Mouse (Mus musculus): ENCODE measurements around the gene Olfr221.
A peak's percentile ranks its signal among the peaks of the same experiment; 100 is the strongest.
"Not testable (repeated sequence)": the region's sequence is repeated elsewhere in the genome, so short reads cannot be mapped to it uniquely, and the experiment has no call there.

Olfr221 gene

GRCm38 (mm10) chr14:52042359-52042758 is at the start of gene Olfr221:
Olfr221 (minus strand) TSS chr14:52042459.
- DNase-seq: not testable (repeated sequence)

DNA sequence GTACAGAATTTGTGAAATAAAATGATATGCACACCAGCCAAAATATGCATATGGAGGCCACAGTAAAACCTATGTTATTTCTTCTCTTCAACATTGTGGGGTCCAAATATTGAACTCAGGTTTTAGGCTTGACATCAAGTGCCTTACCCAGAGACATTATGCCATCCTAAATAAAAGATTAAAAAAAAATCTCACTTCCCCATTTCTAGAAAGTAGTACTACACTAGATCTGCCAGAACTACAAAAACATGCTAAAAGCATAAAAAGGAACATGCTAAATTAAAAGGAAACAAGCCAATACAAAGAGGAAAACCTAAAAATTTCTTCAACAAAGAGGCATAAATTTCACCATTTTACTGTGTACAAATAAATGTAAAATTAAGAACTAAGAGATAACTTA is 40.8 kb upstream of the Olfr221 start:
- no peak for DNase-seq

- DNase-seq: no peak
Observed at GRCm38 (mm10) chr14:52071599-52072137, 29.4 kb upstream of the Olfr221 start.

DNA sequence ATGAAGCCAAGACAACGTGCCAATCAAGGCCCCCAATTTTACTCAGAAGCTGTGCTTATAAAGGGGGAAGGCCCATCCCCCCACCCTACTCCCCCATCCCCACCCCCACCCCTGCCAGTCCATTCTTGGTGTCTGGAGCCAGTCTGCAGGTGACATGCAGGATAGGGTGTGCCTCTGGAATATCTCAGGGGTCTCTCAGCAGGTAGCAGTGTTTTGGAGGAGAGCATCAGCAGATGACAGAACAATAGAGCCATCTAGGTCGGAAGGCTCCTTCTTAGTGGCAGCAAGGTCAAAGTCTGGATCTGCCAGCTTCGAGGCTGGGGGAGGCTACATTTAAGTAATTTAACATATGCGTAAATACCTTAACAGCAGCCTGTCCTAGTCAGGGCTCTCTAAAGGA is 23.9 kb upstream of the Olfr221 start:
- no peak for DNase-seq

GRCm38 (mm10) chr14:52061798-52062197 is 19.5 kb upstream of the Olfr221 start:
- DNase-seq: peak; percentile 77

- DNase-seq: peak; percentile 99
Observed at GRCm38 (mm10) chr14:52060800-52061199, 18.5 kb upstream of the Olfr221 start.

GRCm38 (mm10) chr14:52059982-52060381 is 17.7 kb upstream of the Olfr221 start:
- DNase-seq: peak; percentile 88

GRCm38 (mm10) chr14:52052720-52053119 is 10.5 kb upstream of the Olfr221 start:
- not testable (repeated sequence) for DNase-seq

DNA sequence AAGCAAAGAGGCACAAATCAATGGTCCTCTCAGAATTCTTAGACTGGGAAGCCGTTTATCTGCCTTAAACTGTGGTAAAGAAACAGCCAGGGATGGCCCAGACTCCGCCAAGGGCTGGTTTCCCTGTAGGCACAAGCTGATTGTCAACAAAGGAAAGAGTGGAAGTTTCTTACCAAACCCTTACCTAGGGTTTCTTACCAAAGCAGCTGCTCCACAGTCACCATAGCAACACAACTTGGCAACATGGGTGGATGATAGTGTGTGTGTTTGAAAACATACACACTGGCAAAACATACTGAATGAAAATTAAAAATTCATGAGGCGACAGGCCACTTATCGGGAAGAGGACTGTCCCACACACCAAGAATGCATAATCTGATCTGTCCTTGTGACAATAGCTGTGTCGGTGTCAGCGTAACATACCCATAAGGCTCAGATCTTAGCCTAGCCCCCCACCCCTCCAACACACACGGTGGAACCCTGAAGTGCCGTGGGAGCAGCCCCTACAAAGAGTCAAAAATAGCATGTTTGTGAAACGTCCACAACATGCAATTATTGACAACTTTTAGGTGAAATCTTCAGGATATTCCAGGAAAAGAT is 3.8 kb upstream of the Olfr221 start:
- DNase-seq: no peak

- DNase-seq: peak; percentile 78
Observed at GRCm38 (mm10) chr14:52044901-52045678, 2.8 kb upstream of the Olfr221 start.

- peak; percentile 68 for DNase-seq
Observed at GRCm38 (mm10) chr14:52043446-52043845, 1.2 kb upstream of the Olfr221 start.

GRCm38 (mm10) chr14:52039332-52039731 is 2.9 kb downstream of the Olfr221 start:
- DNase-seq: no peak

GRCm38 (mm10) chr14:52035926-52036325 is 6.3 kb downstream of the Olfr221 start:
- no peak for DNase-seq

DNA sequence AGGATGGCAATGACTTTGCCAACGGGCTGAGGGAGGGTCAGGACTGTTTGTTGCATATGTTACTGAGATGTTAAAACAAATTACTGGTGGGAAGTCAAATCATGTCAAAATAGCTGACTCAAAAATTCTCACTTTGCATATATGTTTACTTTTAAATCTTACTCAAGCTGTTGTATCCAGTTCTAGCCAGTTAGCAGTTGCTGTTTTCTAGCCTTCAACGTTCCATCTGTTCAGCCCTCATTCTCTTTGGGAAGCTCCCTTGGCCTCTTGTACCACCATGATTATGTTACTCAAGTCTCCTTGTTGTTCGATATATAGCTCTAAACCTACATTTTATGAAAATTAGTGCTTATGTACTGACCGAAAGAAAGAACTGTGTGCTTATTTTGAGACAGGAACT is 15.9 kb downstream of the Olfr221 start:
- no peak for DNase-seq

DNA sequence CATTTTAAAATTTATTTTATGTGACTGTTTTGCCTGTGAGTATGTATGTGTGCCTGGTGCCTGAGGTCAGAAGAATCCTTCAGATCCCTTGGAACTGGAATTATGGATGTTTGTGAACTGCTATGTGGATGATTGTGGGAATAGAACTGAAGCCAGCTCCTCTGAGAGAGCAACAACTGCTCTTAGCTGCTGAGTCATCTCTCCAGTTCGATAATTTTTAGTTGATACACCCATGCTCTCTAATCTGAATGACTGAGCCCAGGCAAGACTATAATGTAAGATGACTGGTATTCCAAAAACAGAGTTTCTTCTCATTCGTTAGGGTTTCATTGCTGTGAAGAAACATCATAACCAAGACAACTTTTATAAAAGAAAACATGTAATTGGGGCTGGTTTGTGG is 18.1 kb downstream of the Olfr221 start:
- no peak for DNase-seq

DNA sequence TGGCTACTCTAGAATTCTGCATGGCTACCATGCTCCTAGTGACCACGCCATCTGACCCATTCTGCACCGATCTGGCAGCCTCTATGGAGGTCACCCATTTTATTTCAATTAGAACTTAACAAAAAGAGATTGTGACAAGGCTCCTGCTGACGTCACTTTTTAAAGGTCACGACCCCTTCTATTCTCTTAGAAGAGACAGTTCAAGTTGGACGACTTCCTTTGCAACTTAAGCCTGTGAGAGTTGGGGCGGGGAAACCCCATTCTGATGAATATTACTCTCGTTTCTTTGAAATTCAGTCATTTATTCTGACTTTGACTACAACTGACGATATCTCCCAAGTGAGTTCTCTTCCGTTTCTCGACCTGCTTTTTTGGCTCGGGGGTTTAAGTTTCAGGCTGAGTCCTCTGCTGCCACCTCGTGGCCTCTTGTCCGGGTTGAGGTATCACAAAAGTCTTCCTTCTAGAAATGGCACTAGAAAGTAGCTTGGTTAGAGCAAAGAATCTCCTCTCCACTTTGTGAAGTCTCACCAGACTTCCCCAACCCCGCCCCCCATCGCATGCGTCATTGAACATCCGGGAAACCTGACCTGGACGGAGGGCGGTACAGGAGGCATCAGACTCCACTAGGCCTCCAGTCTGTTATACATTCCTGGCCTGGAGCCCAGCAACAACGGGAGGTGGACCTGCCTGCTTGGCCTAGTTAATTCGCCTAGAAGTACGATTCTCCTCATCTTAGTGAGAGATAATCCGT is 19.4 kb downstream of the Olfr221 start:
- DNase-seq: peak; percentile 93

- DNase-seq: no peak
Observed at GRCm38 (mm10) chr14:52022244-52022708, 20.0 kb downstream of the Olfr221 start.

- no peak for DNase-seq
Observed at GRCm38 (mm10) chr14:52021568-52022212, 20.6 kb downstream of the Olfr221 start.

DNA sequence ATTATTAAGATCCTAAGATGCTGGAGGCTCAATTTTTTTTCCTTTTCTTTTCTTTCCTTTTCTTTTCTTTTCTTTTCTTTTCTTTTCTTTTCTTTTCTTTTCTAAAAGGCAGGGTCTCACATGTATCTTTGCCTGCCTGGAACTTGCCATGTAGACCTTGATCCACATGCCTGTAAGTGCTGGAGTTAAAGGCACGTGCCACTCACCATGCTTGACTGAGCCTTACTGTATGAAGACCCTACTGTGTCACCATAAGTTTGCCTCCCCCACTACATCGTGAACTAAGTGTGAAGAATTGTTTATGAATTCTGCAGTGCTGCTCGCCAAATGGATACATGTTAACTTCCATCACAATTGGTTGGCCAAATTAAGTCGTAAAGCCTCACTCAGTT is 21.1 kb downstream of the Olfr221 start:
- peak; percentile 63 for DNase-seq

DNA sequence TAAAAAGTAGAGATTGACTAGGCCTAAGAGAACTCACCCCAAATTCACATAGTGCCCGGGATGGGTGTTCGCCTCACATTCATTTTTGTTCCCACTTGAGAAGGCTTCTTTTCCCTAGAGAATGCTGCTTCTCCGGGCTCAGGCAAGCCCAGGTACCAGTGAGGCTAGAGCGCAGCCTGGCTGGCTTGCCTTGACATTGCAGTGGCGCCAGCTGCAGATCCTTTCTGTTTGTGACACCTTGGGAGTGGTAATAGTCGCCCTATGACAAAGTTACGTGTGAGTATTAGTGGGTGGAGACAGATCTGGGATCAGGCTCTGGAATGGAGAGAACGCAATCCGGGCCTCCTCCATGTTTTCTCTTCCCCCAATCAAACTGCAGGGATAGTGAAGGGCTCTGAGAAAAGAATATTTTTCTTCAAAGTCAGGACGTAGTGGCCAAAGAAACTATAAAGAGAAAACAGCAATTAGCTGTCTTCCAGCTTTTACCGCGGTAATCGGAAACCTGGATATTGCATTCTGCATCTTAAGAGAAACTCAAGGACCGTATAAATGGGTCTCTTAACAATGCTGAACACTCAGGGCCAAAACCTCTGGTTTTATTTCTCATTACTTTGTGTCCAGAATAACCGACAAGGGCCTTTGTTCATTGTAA is 21.6 kb downstream of the Olfr221 start, which contains the start of gene Zfp219:
Zfp219 (minus strand) TSS at position 248 of the 652 bp plus-strand sequence.
- peak; percentile 84 for DNase-seq

DNA sequence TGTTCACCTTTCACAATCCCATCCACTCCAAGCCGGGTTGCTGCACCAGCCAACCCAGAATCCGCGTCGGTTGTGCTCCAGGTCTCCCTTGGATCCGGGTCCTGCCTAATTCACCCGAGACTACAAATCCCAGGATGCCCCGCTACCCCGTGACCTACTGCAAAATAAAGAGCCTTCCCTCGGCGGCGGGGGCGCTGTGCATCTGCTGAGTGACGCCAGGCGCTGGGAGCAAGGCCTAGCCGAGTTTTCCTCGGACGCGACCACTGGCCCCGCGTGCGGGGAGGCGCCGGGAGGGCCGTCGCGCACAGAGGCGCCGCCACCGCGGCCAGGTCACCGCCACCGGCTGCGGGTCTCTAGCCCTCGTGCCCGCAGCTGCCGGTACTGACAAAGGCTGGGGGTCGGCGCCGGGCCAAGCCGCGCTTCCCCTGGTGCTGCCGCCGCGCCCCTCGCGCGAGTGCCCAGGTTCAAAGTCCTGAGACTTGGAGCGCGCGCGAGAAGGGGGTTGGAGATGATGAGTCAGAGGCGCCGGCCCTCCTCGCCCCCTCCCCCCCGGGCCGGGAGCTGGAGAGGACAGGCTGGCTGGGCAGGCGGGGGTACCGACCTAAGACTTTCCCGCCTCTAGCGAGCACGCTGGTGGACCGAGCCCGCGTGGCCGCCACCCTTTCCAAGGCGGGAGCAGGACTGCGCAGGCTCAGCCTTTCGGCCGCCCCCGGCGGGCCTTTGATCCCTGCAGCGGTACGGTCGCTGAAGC is 22.5 kb downstream of the Olfr221 start:
- DNase-seq: peak; percentile 99

Measured in cerebellum, adult 9-10 months (tissue).